ENCODE assay signal across 9 mouse cellular contexts in the genomic region with DNA sequence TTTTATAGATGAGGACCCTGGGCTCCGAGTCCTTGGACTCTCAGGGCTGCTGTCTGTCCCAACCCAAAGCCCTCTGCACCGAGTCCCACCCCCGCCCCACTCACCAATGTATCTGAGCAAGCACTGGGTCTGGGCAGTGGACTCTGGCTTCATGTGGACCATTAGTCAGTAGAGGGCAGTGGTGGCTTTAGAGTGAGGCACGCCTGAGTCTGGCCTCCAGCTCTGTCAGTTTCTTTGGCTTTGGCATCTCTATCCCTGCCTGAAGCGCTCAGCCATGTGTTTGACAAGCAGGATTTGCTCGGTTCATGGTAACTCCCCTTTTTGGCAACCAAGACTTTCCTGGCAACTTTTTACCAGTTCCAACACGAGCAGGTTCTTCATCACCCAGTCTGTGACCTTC.
DNase-seq lines count a peak whose midpoint lies in the region; ATAC-seq and TF ChIP-seq lines count a peak whose summit lies in the region.
"Had no signal": no experiment of that assay in that cellular context is flagged by ENCODE, and none has a peak within 500 bp of the region (broad histone marks: within the 10 kb centered on the region; RNA-seq: fewer than 3 reads in every experiment).

No protein-coding gene starts in this region.

- H3K36me3 ChIP-seq in liver, adult 2 months (ENCODE audit: control insufficient read depth, insufficient read depth, low read length): no peaks in the 10 kb centered on the region
- H3K36me3 ChIP-seq in liver, embryonic 11.5 days (ENCODE audit: control insufficient read depth, insufficient read depth, low read length): no peaks in the 10 kb centered on the region
- H3K36me3 ChIP-seq in midbrain, embryonic 15.5 days (replicated peaks): no peaks in the 10 kb centered on the region
- H3K36me3 ChIP-seq in embryonic facial prominence, embryonic 10.5 days (replicated peaks): no peaks in the 10 kb centered on the region

- H3K9me3 ChIP-seq in liver, embryonic 11.5 days (ENCODE audit: control insufficient read depth, low read length): no peaks in the 10 kb centered on the region
- no peaks in the 10 kb centered on the region for H3K9me3 ChIP-seq in midbrain, embryonic 15.5 days
- no peaks in the 10 kb centered on the region for H3K9me3 ChIP-seq in embryonic facial prominence, embryonic 10.5 days

- H3K4me2 ChIP-seq in liver, embryonic 11.5 days: no peak overlapping the region
- no peak overlapping the region for H3K4me2 ChIP-seq in midbrain, embryonic 15.5 days

- TF ChIP-seq CTCF in liver, adult 2 months (IDR thresholded peaks at IDR 0.05; ENCODE audit: low read depth, low read length): peak; percentile 55

- ATAC-seq in liver, embryonic 11.5 days (replicated peaks; ENCODE audit: low FRiP score): no peak
- ATAC-seq in midbrain, embryonic 15.5 days (replicated peaks): 0 out of 2 replicates have a peak, but pooled peaks have one; percentile 48
- ATAC-seq in megakaryocyte-erythroid progenitor cell, adult 5-6 weeks (replicated peaks; ENCODE audit: low FRiP score, low TSS enrichment, poor library complexity, severe bottlenecking): no peak

- no peak for TF ChIP-seq POLR2A in liver, adult 2 months (IDR thresholded peaks at IDR 0.05; ENCODE audit: extremely low read depth, insufficient read depth, low read length)

- H3K4me3 ChIP-seq in liver, adult 2 months (ENCODE audit: insufficient read depth, low read depth, low read length): no peak overlapping the region
- no peak overlapping the region for H3K4me3 ChIP-seq in liver, embryonic 11.5 days (ENCODE audit: low read depth, low read length)
- H3K4me3 ChIP-seq in midbrain, embryonic 15.5 days: no peak overlapping the region
- no peak overlapping the region for H3K4me3 ChIP-seq in embryonic facial prominence, embryonic 10.5 days

- H3K4me1 ChIP-seq in liver, adult 2 months (ENCODE audit: control insufficient read depth, insufficient read depth, low read length): no peaks in the 10 kb centered on the region
- H3K4me1 ChIP-seq in liver, embryonic 11.5 days (replicated peaks; ENCODE audit: control insufficient read depth, insufficient read depth, low read length): no peaks in the 10 kb centered on the region
- peaks cover 6% of the 10 kb centered on the region for H3K4me1 ChIP-seq in midbrain, embryonic 15.5 days
- H3K4me1 ChIP-seq in embryonic facial prominence, embryonic 10.5 days: peaks cover 3% of the 10 kb centered on the region

- H3K27ac ChIP-seq in liver, adult 2 months (replicated peaks; ENCODE audit: insufficient read depth, low read depth, low read length): no peak overlapping the region
- no peak overlapping the region for H3K27ac ChIP-seq in liver, embryonic 11.5 days (ENCODE audit: low read depth, low read length)
- H3K27ac ChIP-seq in midbrain, embryonic 15.5 days: no peak overlapping the region
- no peak overlapping the region for H3K27ac ChIP-seq in embryonic facial prominence, embryonic 10.5 days (replicated peaks)

- no peaks in the 10 kb centered on the region for H3K79me2 ChIP-seq in liver, adult 2 months (ENCODE audit: control insufficient read depth, insufficient read depth, low read length)

- peak; percentile 13 for DNase-seq in gastrocnemius, adult 18-20 months (ENCODE audit: low spot score)
- DNase-seq in gastrocnemius, postnatal 4 days (ENCODE audit: low spot score in 2 of 2): no peak
- peak; percentile 24 for DNase-seq in liver, adult 2 months (ENCODE audit: extremely low read depth, low read depth, low spot score)
- no peak for DNase-seq in liver, embryonic 11.5 days (ENCODE audit: low spot score)
- peak; percentile 51 for DNase-seq in cerebellum, adult 9-10 months
- no peak for DNase-seq in embryonic facial prominence, embryonic 10.5 days (ENCODE audit: low spot score)
- DNase-seq: lung, postnatal 14 days had no signal

- H3K27me3 ChIP-seq in liver, adult 2 months (ENCODE audit: control insufficient read depth, insufficient read depth, low read length): no peaks in the 10 kb centered on the region
- no peaks in the 10 kb centered on the region for H3K27me3 ChIP-seq in liver, embryonic 11.5 days (replicated peaks; ENCODE audit: control insufficient read depth, insufficient read depth, low read length)
- H3K27me3 ChIP-seq in midbrain, embryonic 15.5 days (replicated peaks): peaks cover 3% of the 10 kb centered on the region; the same call in 1 of the 2 replicates
- H3K27me3 ChIP-seq in embryonic facial prominence, embryonic 10.5 days (replicated peaks; ENCODE audit: low read depth, poor library complexity, severe bottlenecking): no peaks in the 10 kb centered on the region

- H3K9ac ChIP-seq in liver, adult 2 months (ENCODE audit: low read depth, low read length): no peak overlapping the region
- H3K9ac ChIP-seq in liver, embryonic 11.5 days (ENCODE audit: low read depth, low read length): no peak overlapping the region
- no peak overlapping the region for H3K9ac ChIP-seq in midbrain, embryonic 15.5 days

- WGBS in liver, adult 2 months: 20% methylated on average over 7 of the region's 7 CpGs
- WGBS in liver, embryonic 11.5 days: 34% methylated on average over 7 of the region's 7 CpGs
- WGBS in midbrain, embryonic 15.5 days: 34% methylated on average over 7 of the region's 7 CpGs
- WGBS in embryonic facial prominence, embryonic 10.5 days: 34% methylated on average over 7 of the region's 7 CpGs

Comparison
In these comparisons a context has a peak if more than half of its experiments do, and no peak if none do; other contexts are left out.
1. DNase-seq: peak in gastrocnemius, adult 18-20 months (single experiment), liver, adult 2 months (single experiment) and cerebellum, adult 9-10 months (single experiment); none in gastrocnemius, postnatal 4 days (0 of 2), liver, embryonic 11.5 days (single experiment) and embryonic facial prominence, embryonic 10.5 days (single experiment).